Mouse (Mus musculus) G1E (cell line): ENCODE results near the gene Nrd1. TPM values are rescaled to one million over a fixed set of nuclear protein-coding genes. Genes with fewer than 3 reads are reported as not detected.

ENCODE experiments used
- ATAC-seq: 2 replicates; pipeline ENCODE4 v1.8.0; 2016; ENCODE audit warnings: mild to moderate bottlenecking; ENCODE audit not compliant: insufficient number of reproducible peaks, poor library complexity, low FRiP score, severe bottlenecking; ENCODE audit errors: extremely low read depth
- DNase-seq: peaks from one replicate; pipeline ENCODE4 v3.0.0; 2012; ENCODE audit warnings: low spot score
- H3K27me3 ChIP-seq: 2 replicates; pipeline ENCODE4 v1.6.1; 2012; ENCODE audit warnings: mild to moderate bottlenecking, low read length, inconsistent platforms; ENCODE audit not compliant: insufficient read depth
- H3K36me3 ChIP-seq: replicated peaks from 2 replicates; pipeline ENCODE3; 2012; ENCODE audit warnings: mild to moderate bottlenecking, inconsistent platforms
- H3K4me1 ChIP-seq: 2 replicates; pipeline ENCODE4 v1.6.1; 2012; ENCODE audit warnings: low read depth, low read length, inconsistent platforms, mixed read lengths; ENCODE audit not compliant: insufficient read depth
- H3K4me3 ChIP-seq: 2 replicates; pipeline ENCODE4 v1.5.1; 2012; ENCODE audit warnings: low read depth, mild to moderate bottlenecking, inconsistent platforms, low read length, moderate library complexity, mixed read lengths
- H3K9me3 ChIP-seq: replicated peaks from 2 replicates; pipeline ENCODE4 v1.6.1; 2012; ENCODE audit warnings: inconsistent platforms
- CTCF ChIP-seq: IDR thresholded peaks from 2 replicates; pipeline ENCODE4 v1.5.1; 2012; ENCODE audit warnings: low read depth, low read length, inconsistent platforms, mixed read lengths
- GATA1 ChIP-seq: IDR thresholded peaks from 2 replicates; pipeline ENCODE4 v1.6.1; 2012; ENCODE audit warnings: borderline replicate concordance, low read length, inconsistent platforms, mixed read lengths
- GATA2 ChIP-seq: IDR thresholded peaks from 2 replicates; pipeline ENCODE4 v1.6.1; 2012; ENCODE audit warnings: low read depth, low read length, inconsistent platforms, borderline replicate concordance
- POLR2AphosphoS5 ChIP-seq: IDR thresholded peaks from 2 replicates; pipeline ENCODE4 v1.6.1; 2012; ENCODE audit warnings: low read depth, low read length, inconsistent platforms; ENCODE audit not compliant: insufficient replicate concordance
- TAL1 ChIP-seq: conservative IDR thresholded peaks from 2 replicates; pipeline ENCODE4 v1.6.1; 2012; ENCODE audit warnings: low read depth, low read length, inconsistent platforms, mixed read lengths
- polyA plus RNA-seq: library from polyadenylated mRNA; stranded (reverse); fragments of >175 nt; gene quantifications from 2 replicates; pipeline ENCODE4 v1.2.3, GENCODE M21; 2012
- total RNA-seq, 2 experiments: library from RNA; stranded (forward) in 1 of 2; stranded (reverse) in 1 of 2; fragments of 200-1000 nt in 1 of 2; fragments of >200 nt in 1 of 2; fragmentation: Nextera tagmentation in 1 of 2; gene quantifications; 2 replicates each; pipeline ENCODE4 v1.2.3; 2014 to 2017

Nrd1 gene
- total and polyA plus RNA-seq, 3 experiments, result 32.9 to 261 (median 117) TPM

GRCm38 (mm10) chr4:109091241-109091777 lies 90.9 kb downstream of the Nrd1 start:
- peaks cover 55% of the 10 kb centered on the region for H3K36me3 ChIP-seq
- DNase-seq, result no peak
- no peak overlapping the region for H3K4me3 ChIP-seq
- ATAC-seq, result no peak
- H3K9me3 ChIP-seq, result no peaks in the 10 kb centered on the region
- no peaks in the 10 kb centered on the region for H3K4me1 ChIP-seq
- TF ChIP-seq TAL1 (no peak), POLR2AphosphoS5 (no peak), CTCF (no peak), GATA2 (no peak), GATA1 (no peak)
- H3K27me3 ChIP-seq, result no peaks in the 10 kb centered on the region

GRCm38 (mm10) chr4:109092344-109092743 lies 91.9 kb downstream of the Nrd1 start:
- H3K4me1 ChIP-seq, result no peaks in the 10 kb centered on the region
- no peaks in the 10 kb centered on the region for H3K9me3 ChIP-seq
- no peak for ATAC-seq
- H3K4me3 ChIP-seq, result no peak overlapping the region
- H3K27me3 ChIP-seq, result no peaks in the 10 kb centered on the region
- no peak for TF ChIP-seq POLR2AphosphoS5
- TF ChIP-seq CTCF, result no peak
- no peak for TF ChIP-seq TAL1
- TF ChIP-seq GATA1, result no peak
- TF ChIP-seq GATA2, result no peak
- DNase-seq, result no peak
- H3K36me3 ChIP-seq, result peaks cover 62% of the 10 kb centered on the region

- Histone ChIP-seq H3K36me3 (peaks cover 55% of the 10 kb centered on the region), H3K9me3 (no peaks in the 10 kb centered on the region), H3K4me1 (peaks cover 3% of the 10 kb centered on the region), H3K27me3 (no peaks in the 10 kb centered on the region), H3K4me3 (no peak overlapping the region)
- DNase-seq (no peak), ATAC-seq (no peak)
- TF ChIP-seq POLR2AphosphoS5, result no peak
- TF ChIP-seq CTCF, result no peak
- TF ChIP-seq GATA2, result no peak
- TF ChIP-seq TAL1, result no peak
- TF ChIP-seq GATA1, result no peak
Observed at GRCm38 (mm10) chr4:109094269-109094668, 93.8 kb downstream of the Nrd1 start.

GRCm38 (mm10) chr4:109098861-109099260 lies 98.4 kb downstream of the Nrd1 start:
- Histone ChIP-seq H3K9me3 (no peaks in the 10 kb centered on the region), H3K27me3 (no peaks in the 10 kb centered on the region), H3K36me3 (peaks cover 41% of the 10 kb centered on the region), H3K4me1 (peaks cover 18% of the 10 kb centered on the region), H3K4me3 (no peak overlapping the region)
- DNase-seq (no peak), ATAC-seq (no peak)
- TF ChIP-seq GATA2, result no peak
- TF ChIP-seq GATA1, result no peak
- no peak for TF ChIP-seq CTCF
- TF ChIP-seq TAL1, result no peak
- TF ChIP-seq POLR2AphosphoS5, result no peak

- no peak; the same call in 1 of the 2 replicates for ATAC-seq
Observed at GRCm38 (mm10) chr4:109102574-109102973, 102.1 kb downstream of the Nrd1 start.

GRCm38 (mm10) chr4:109103145-109103883 lies 102.9 kb downstream of the Nrd1 start:
- no peaks in the 10 kb centered on the region for H3K27me3 ChIP-seq
- TF ChIP-seq GATA1 (no peak), GATA2 (no peak), POLR2AphosphoS5 (no peak), TAL1 (no peak), CTCF (no peak)
- H3K9me3 ChIP-seq, result no peaks in the 10 kb centered on the region
- peaks cover 16% of the 10 kb centered on the region for H3K36me3 ChIP-seq
- DNase-seq, result no peak
- no peak for ATAC-seq
- H3K4me1 ChIP-seq, result peaks cover 38% of the 10 kb centered on the region
- no peak overlapping the region; the same call in 1 of the 2 replicates for H3K4me3 ChIP-seq

More at GRCm38 (mm10) chr4:109102574-109102973, 102.1 kb downstream of the Nrd1 start:
- TF ChIP-seq TAL1 (no peak), GATA1 (no peak), POLR2AphosphoS5 (no peak), CTCF (no peak), GATA2 (no peak)
- H3K36me3 ChIP-seq, result peaks cover 20% of the 10 kb centered on the region
- H3K27me3 ChIP-seq, result no peaks in the 10 kb centered on the region
- H3K4me1 ChIP-seq, result peaks cover 38% of the 10 kb centered on the region
- H3K4me3 ChIP-seq, result no peak overlapping the region; the same call in 1 of the 2 replicates
- H3K9me3 ChIP-seq, result no peaks in the 10 kb centered on the region
- DNase-seq, result peak; percentile 14
